Mouse (Mus musculus) cerebellum, adult 8-10 months (tissue): ENCODE measurements around the gene Pcsk4.

ENCODE experiments used
- DNase-seq: peaks from one replicate; pipeline ENCODE4 v3.0.0; 2022

The Pcsk4 gene

DNA sequence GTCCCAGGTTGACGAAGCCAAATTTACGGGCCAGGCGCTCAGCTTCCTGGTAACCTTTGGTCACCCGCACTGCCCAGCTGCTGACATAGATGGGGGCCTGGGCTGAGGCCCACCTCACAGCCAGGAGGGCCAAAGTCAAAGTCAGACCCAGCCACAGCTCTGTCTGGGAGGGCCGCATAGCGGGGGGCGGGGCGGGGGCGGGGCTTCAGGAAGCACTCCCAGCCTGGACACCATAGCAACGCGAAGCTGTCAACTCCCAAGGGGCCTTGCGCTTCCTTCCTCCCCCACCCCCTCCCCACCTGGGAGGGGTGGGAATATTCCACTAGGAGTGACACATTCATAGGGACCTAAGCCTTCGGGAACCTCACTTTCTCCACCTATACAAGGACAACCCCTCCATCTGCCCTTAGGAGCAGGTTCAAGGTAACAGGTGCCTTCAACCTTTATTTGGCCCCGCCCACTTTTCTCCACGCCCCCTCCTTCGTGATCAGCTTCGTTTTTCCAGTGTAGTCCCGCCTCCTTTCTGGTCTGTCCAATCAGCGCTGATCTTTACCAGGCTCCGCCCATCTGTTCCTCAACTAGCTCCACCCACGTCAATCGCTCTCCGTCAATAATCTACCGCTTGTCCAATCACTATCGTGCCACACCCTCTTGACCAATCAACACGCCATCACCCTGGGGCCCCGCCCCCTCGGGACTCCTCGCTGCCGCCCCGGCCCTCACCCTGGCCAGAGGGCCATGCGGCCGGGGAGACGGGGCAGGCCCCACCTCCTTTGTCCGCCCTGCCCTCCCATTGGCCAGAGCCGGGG, at the start of gene Pcsk4, which contains the start of gene Reep6:
Pcsk4 (minus strand) TSS at position 226 of the 809 bp plus-strand sequence.
Reep6 (plus strand) TSS at position 681 of the 809 bp plus-strand sequence.
- peak; percentile 94 for DNase-seq

DNA sequence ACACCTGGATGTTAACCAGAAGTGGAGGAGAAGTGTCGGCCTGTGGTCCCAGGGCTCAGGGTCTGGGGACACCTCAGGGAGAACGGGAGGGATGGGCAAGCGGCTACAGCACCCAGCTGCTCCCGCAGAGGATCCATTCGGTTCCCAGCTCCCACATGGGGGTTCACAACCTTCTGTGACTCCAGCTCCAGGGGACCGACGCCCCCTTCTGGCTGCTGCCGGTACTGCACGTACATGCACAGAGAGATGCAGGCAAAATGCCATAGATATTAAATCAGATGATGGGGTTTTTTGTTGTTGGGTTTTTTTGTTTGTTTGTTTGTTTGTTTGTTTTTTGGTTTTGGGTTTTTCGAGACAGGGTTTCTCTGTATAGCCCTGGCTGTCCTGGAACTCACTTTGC, 48.4 kb upstream of the Pcsk4 start:
- no peak for DNase-seq

DNA sequence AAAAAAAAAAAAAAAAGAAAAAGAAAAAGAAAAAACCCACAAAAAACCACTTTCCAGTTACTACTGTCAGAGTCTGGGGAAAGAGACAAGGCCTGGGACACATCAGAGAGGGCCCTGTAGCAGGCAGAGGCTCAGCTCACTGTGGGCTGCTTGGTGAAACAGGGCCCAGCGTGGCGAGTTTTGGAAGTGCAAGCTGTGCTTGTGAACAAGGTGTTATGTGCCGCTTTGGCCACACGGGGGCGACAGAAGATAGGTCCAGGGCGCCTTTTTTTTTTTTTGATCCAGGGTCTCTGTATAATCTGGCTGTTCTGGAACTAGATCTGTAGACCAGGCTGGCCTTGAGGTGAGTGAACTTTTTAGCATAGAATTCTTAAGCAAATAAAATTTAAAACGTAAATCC, 46.9 kb upstream of the Pcsk4 start:
- DNase-seq, result peak; percentile 87

DNA sequence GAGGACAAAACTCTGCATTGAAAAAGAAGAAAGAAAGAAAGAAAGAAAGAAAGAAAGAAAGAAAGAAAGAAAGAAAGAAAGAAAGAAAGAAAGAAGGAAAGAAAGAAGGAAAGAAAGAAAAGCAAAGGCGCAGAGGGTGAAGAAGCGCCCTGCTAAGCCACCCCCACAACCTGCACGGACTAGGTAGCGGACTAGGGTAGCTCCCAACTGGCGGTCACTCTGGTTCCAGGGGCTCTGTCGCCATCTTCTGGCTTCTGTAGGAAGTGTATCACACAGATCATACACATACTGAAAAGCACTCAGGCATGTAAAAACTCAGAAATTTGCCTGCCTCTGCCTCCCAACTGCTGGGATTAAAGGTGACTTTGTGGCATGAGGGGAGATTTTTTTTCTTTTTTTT, 44.8 kb upstream of the Pcsk4 start:
- DNase-seq, result peak; percentile 87

DNA sequence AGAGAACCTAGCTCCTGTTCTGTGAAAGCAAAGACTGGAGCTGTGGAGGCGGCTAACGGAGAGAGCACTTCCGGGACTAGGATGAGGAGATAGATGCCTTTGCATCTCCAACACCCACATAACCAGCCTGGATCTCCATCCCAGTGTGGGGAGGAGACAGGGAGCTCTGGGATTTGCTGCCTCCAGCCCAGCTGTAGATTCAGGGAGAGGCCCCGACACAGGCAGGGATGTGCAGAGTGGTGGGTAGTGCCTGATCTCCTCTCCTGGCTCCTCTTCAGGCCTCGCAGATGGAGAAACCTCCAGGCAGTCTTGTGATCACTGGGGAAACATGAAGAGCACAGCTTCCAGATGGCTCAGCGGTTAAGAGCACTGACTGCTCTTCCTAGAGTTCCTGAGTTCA, 43.4 kb upstream of the Pcsk4 start:
- DNase-seq, result no peak

DNA sequence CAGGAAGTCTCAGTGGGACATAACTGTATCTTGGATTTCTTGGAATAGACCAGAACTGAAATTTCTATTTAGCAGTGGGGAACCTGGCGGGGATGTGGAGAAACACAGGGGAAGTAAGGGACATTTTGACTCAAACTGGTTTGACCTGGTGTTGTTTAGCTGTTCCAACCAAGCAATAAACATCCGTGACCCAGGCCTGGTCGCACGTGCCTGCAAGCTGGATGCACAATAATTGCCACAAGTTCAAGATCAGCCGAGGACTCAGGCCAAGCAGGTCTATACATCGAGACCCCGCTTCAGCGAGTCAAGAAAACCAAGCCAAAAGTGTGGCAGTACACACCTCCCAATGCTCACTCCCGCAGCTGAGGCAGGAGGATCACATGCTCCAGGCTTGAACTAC, 42.7 kb upstream of the Pcsk4 start:
- no peak for DNase-seq

DNA sequence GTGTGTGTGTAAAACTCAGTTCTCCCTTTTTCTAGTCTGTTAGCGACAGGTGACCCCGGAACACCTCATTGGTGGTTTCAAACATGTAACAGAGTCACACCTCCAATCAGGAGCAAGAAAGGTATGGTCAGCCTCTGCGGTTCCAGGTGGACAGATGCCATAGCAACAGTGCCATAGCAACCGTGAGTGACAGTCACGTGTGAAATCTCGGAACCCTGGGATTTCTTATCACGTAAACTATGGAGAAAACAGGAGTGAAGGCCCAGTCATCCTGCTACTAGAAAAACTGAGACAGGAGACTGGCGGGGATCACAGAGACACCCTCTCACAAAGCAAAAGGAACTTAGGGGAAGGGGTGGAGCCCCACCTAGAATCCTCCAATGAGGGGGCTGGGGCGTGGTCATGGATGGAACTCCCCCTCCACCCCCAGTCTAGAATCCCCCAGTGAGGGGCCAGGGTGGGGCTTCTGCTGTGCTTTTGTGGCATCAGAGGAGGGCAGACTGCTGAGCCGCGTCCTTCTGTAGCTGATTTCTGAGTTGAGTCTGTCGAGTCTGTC, 42.2 kb upstream of the Pcsk4 start:
- DNase-seq, result peak; percentile 61

DNA sequence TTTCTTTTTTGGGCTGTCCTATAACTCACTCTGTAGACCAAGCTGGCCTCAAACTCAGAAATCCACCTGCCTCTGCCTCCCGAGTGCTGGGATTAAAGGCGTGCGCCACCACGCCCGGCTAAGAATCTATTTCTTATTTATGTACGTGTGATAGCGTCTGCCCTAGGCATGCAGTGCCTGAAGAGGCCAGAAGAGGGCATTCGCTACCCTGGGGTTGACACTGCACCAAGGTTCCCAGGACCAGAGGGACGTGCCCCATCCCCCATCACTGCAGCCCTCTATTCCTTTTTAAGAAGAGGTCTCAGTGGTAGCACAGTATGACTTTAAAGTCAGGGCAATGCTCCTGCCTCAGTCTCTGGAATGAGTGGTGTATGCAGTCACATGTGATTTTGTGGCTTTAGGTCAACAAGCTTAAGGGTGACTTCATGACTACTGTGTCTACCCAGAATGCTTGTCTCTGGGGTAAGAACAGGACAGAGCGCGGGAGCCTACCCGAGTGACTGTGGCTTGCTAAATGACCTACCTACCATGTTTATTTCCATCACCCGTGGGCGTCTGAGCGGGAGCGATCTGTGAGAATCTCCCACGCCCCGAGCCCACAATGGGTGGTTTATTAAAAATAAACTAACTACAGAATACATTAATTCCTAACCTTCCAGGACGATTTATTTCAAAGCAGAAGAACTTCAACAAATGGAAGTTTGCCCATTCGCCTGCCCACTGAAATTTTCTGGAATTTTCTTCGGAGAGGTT, 40.9 kb upstream of the Pcsk4 start:
- no peak for DNase-seq

DNA sequence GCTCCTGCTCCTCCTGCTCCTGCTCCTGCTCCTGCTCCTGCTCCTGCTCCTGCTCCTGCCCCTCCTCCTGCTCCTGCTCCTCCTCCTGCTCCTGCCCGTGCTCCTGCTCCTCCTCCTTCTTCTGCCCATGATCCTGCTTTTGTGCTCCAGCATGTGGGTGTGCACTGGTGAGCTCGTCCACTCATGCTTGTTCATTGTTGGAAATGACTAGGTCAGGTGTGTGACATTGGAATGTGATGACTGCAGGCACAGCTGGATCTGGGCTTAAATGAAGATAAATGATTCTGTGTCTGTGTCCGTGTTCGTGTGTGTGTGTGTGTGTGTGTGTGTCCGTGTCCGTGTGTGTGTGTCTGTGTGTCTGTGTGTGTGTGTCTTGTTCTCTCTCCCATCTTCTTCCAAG, 39.1 kb upstream of the Pcsk4 start:
- DNase-seq, result no peak

DNA sequence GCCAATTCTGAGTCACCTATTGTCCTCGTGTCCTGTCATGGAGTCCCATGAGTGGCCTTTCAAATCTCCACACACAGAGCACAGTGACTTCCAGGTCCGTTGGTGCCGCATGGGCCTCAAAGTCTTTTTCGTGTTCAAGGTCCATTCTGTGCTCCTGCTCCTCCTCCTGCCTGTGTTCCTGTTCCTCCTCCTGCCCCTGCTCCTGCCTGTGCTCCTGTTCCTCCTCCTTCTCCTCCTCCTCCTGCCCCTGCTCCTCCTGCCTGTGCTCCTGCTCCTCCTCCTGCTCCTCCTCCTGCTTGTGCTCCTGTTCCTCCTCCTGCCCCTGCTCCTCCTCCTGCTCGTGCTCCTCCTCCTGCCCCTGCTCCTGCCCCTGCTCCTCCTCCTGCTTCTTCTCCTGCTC, 38.7 kb upstream of the Pcsk4 start:
- no peak for DNase-seq

DNA sequence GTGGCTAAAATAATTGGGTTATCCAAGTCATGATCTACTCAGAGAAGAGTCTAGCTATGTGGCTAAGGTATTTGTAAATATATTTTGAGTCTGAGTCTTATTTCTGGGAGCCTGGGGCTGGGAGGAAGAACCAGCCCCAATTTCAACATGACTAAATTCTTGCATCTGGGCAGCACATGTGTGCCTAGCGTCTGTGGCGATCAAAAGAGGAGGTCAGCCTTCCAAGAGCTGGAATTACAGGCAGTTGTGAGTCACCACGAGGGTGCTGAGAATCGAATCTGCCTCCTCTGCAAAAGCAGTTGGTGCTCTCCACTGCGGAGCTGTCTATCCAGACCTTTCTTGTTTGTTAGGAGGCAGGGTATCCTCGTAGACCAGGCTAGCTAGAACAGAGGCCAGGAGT, 36.4 kb upstream of the Pcsk4 start:
- DNase-seq, result no peak

DNA sequence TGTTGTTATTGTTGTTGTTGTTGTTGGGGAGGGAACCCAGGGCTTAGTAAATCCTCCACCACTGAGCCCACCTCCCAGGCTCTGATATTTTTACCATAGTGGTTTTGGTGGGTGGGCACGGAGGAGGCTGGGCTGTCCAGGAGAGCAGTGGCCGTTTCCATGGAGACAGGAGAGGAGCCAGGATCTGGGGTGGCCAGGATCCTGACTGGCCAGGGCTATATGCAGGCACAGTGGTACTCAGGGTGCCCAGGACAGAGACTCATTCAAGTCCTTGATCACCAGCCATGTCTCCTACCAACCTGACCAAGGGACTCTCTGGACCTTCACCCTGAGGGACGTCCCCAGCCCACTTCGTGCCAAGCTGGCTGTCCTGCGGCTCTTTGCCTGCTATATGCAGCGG, 34.4 kb upstream of the Pcsk4 start:
- no peak for DNase-seq

DNA sequence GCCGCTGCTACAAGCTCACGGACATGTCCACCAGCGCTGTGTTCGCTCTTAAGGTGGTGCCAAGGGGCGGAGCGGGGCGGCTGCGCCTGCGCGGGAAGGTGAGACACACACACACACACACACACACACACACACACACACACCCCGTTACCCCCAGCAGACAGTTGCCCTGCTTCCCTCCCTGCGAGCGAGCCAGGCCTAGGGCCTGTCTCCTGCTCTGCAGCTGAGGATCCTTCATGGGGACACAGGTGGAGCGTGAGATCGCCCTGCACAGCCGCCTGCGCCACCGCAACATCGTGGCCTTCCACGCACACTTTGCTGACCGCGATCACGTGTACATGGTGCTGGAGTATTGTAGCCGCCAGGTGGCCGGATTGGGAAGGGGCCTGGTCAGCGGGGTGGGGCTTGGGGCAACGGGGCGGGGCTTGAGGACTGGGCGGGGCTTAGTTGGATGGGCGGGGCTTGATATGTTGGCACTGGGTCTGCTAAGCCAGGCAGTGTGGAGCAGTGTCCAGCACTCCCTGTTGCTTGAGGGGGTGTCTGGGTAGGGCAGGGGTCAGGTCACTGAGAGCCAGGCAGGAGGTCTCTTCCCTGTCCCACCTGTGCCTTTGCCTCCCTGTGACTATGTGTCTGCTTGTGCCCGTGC, 28.8 kb upstream of the Pcsk4 start:
- peak; percentile 77 for DNase-seq

DNA sequence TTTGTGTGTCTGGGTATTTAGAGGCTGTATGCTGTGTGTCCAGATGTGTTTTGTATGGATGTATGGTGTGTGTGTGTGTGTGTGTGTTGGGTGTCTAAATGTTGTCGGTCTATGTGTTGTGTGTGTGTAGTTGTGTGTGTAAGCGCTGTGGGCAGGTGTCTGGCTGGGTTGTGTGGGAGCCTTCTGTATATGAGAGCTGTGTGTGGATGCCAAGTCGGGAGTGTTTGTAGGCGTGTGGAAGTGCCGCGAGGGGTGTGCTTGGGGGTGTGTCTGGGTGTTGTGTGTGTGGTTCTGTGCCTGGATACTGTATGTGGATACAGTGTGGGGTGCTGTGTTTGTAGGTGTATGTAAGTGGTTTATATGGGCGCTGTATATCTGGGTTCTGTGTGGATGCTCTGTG, 28.0 kb upstream of the Pcsk4 start:
- no peak for DNase-seq

DNA sequence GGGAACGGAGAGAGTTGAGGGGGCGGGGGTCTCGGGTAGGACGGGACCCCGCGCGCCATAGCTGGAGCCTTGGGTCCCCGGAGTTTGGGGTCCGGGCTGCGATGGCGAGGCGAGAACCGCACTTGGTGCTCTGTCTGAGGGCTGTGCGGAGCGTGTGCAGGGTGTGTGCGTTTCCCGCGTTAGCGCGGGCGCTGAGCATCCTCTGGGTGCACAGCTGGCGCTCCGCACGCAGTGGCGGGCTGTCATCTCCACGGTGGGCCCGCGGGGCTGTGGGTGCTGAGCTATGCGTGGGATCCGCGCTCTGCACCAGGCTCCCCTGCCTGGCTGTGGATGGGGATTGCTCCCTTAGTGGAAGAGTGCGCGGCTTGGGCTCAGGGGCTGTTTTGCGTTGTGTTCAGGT, 27.4 kb upstream of the Pcsk4 start:
- no peak for DNase-seq

DNA sequence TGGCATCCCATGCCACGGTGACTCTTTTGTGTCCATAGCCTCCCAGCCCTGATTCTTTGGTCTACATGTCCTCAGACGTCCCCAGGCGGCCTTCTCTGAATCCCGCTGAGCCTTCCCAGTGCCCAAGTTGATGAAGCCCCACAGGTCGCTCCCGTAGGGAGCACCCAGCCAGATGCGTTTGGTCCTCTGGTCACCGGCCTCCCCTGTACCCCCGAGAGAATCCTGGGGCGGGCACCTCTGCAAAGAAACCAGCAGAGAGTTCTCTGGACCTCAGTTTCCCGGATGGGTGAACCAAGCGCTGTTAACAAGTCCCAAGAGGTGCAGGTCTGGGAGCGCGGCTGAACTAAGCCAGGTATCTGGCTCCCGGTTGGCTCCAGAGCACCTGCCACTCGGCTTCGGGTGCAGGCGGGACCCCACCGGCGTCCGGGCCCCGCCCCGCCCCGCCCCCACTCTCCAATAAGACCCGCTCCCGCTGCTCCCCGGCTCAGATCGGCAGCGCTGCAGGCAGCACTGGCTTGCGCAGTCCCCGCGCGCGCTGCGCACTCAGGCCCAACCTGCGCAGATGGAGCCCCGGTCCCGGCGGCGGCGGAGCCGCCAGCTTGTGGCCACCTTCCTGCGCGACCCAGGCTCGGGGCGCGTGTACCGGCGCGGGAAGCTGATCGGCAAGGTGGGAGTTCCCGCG, 26.8 kb upstream of the Pcsk4 start, which contains the start of gene Plk5:
Plk5 (plus strand) TSS at position 459 of the 682 bp plus-strand sequence.
- DNase-seq, result peak; percentile 72

DNA sequence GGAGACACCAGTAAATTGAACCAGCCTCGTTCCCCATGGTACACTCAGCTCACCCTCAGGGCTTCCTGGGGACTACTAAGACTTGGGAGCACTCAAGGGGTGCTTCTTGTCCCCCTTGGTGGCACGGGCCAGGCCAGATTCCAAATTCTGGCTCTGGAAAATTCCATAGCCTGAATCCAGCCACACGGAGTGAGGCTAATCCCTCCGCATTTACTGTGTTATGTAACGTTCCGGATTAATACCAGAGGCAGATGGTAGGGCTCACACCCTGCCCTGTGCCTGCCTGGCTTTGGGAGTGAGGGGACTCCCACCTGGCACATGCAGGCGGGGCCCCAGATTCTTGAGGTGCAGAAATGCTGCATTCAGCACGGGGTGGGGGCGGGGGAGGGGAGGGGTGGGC, 26.1 kb upstream of the Pcsk4 start:
- peak; percentile 76 for DNase-seq

DNA sequence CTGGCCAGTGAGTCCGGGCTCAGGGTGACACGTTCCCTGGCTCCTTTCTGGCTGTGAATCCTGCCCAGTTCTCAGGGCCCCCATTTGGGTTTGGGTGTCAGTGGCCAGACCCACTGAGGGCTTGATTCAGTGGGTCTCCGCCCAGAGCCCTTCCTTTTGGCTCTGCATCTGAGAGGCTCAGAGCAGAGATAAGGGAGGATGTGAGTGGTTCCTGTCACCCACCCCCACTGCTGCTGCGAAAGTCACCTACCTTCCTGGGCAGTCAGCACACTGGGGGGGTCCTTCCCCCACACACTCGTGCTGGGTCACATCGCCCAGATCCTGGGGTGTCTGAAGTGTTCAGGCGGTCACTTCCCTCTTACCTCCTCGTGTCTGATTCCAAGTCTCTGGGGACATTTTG, 23.4 kb upstream of the Pcsk4 start:
- no peak for DNase-seq

DNA sequence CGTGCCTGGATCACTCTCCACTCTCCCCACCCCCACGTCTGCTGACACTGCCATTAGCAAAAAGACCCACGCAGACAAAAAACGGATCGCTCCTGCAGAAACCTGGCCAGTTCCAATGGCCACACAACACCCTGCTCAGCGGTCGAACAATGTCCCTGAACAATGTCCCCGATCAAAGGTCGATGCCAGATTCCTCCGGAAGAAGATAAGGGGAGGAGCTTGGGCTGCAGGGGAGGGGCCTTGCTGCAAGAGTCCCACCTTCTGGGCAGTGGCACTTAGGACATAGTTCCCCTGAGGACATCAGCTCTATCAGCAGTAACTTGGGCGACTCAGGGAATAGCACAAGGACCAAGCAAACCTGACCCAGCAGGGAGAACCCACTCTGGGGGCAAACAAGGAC, 22.6 kb upstream of the Pcsk4 start:
- DNase-seq, result no peak

DNA sequence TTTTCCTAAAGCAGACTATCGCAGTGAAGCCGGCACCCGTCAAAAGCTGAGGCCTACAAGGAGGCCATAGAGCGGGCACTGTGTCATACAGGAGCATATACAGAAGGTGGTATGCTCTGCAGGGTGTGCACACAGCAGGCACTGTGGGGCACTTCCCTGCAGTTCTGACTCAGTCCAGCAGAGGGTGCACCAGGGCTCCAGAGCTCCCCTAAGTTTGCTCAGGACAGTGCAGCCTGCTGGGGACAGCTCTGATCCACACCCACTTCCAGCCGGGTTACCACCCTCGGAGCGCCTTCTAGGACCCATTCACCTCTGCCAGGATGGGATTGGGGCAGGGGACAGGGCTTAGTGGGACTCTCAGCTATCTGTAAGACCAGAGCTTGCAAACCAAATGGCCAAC, 21.0 kb upstream of the Pcsk4 start:
- peak; percentile 90 for DNase-seq

DNA sequence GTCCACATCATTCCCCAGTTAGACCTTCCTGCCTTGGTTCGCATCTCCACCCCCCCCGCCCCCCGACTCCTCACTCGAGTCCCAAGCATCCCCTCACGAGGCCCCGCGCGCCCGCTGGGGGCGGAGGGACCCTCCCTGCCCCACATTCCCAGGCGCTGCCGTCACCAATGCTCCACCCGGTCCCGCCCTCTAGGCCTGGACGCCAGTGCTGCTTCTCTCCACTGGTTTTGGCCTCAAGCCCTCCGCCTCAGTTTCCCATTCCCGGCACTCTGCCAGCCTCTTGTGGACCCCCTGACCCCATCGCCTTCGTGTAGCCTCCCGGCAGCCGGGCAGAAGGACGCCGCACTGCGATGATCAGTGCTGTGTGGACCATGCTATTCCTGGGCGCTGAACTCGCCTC, 19.7 kb upstream of the Pcsk4 start:
- DNase-seq, result no peak

DNA sequence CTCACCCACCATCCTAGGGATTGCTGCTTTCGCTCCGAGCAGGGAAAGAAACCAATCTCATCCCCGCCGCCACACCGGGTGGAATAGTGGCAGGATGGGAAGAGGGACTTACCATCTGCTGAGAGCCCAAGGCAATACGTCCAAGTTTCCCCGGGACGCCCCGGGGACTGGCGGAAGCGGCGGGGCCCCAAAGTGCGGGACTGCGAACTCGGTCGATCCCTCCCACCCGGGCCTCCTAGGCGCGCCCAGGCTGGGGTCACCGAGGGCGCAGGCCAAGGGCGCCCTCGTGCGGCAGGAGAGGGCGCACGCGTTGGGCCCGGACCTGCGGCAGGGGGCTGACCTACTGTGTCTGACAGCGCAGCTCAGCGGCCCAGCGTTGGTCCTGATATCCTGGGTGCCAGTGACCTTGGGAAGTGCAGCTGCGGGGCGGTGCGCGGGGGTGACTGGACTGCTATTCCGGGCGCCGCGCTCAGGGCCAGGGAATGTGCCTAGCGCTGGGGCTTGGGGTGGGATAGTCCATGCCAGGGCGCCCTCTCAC, 19.0 kb upstream of the Pcsk4 start, which contains the start of gene Adamtsl5:
Adamtsl5 (minus strand) TSS at position 169 of the 538 bp plus-strand sequence.
- no peak for DNase-seq
